Mouse (Mus musculus): ENCODE results near the gene Cacnb2.

Cacnb2 gene

DNA sequence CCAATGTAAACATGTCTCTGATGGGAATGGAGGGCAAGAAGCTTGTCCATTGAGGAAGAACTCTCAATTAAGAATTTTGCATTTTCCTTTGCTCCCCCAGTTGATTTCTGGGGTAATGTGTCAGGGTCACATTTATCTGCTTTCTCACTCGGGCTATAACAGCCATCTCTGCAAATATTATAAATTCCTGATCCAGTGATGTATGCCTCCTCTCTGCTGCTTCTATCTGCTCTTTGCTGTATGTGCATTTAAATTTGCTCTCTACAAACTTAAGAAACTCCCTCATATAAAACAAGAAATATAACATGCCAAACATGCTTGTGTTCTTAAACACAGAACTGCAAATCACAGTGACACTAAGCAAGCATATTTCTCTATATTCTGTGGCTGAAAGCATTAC is 171.5 kb downstream of the Cacnb2 start:
- no peak for DNase-seq (ENCODE audit: low spot score in 2 of 2)

DNA sequence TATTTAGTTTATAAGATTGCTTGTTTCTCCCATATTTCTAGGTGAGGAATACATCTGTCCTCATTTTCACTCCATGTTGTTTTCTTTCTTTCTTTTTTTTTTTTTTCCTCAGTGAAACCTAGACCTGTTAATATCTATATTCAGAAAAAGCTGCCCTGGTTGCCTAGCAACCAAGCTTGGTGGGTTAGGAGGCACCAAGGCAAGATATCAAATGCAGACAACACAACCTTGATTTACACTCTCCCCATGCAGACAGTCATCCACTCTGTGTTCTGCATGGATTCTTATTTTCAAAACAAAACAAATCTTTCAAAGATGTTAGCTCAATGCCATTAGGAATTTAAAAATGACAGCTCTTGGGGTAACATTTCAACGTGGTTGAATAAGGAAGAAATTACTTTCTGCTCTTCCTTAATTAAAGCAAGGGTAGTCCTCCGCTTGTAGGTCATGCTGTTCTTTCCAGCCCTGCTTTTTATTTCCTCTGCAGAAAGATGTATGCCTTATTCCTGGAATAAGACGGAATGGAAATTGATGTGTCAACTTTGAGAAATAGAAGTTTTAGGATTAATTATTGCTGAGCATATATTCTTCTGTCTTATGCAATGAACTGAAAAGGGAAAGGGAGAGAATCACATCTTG is 172.1 kb downstream of the Cacnb2 start:
- DNase-seq (ENCODE audit: low spot score in 2 of 2), result no peak

DNA sequence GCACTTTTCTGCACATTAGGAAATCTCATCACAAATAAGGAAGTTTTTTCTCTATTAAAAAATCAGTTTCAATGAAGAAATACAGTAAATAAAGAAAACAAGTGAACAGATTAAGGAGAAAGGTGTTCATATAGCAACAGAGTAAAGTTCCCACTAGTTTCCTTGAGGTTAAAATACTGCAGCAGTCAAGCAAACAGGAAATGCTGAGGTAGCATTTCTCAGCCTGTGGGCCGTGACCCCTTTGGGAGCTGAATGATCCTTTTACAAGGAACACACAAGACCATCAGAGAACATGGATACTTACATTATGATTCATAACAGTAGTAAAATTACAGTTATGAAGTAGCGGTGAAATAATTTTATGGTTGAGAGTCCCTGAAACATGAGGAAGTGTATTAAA is 185.1 kb downstream of the Cacnb2 start:
- no peak for DNase-seq (ENCODE audit: low spot score in 2 of 2)

DNA sequence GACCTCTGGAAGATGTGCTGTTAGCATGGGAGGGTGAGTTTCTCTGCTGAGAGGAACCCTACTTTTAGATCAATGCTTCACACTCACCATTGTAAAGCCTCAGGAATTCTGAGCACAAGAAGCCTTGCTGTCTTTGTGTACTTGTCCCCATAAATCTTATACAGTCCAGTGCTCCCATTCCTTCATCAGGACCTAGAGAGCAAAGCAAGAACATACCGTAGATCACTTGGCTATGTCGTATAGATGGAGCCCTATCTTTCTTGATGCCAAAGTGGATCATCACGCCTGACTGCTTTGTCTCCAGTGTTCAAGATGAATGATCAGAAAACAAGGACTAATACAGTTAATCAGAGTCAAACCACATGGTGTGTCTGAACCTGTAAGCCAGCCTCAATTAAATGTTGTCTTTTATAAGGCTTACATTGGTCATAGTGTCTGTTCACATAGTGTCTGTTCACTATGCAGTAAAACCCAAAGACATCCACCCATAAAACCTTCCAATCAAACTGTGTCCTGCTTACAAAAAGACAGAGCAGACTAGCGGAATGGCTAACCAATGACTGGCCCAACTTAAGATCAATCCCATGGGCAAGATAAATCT is 198.7 kb downstream of the Cacnb2 start:
- no peak for DNase-seq (ENCODE audit: low spot score in 2 of 2)

DNA sequence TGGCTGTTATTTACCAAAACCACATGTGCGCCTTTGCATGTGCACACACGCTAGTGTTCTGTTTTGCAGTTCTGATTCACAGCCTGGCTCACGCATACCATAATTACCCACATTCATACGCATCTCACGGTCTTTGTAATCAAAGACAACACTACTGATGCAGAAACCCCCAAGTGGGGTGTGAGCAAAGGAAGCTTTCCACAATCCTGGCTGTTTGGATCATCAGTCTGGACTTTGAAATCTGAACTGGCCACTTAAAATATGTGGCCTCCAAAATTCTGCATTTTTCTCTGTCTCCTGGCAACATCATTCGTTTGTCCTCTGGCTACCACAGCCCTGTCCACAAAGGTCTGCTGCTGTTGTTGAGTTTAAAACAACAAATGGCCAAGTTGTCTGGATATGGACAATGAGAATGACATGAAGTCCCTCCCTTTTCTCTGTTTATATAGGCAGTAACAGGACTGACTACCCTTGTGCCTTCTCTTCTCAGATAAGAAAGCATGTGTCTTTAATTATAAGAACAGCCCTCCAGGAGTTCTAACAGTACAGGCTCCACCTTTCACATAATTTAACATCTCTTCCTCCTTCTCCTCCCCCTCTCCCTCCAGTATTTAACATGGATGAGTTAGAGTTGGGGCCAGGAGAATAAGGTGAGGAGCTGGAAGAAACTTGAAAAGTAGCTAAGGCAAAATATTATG is 204.9 kb downstream of the Cacnb2 start:
- DNase-seq (ENCODE audit: low spot score in 2 of 2), result no peak

DNA sequence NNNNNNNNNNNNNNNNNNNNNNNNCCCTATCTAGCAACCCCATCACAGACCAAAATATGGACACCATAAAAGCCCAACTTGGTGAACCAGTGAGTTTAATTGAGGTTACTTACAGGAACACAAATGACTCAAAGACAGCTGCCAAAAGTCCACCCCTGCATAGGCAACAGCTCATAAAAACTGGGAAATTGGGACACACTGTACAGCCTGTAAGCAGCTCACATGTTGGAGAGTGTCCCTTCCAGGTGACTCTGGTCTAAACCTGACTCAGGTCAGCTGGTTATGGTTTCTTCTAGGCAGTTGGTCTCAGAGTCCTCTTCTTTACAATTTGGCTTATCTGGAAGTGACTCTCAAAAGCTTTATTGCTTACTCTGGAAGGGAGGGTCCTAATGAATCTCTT is 212.1 kb downstream of the Cacnb2 start:
- no peak for DNase-seq (ENCODE audit: low spot score in 2 of 2)

DNA sequence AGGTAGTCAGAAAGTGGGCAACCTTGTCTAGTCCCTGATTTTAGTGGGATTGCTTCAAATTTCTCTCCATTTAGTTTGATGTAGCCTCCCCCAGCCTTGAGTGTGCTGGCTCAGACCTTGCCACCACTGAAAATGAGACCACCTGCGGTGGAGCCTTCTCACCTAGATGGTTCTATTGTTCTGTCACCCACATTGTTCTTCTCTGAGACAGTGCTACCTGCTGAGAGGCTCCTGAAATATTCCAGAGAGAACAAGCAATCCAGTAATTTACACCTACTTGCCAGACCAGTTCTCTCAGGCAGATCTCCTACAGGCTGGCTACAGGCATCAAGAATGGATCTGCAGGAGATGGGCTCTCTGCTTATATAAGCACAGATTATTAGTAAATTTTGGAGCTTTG is 215.8 kb downstream of the Cacnb2 start:
- DNase-seq (ENCODE audit: low spot score in 2 of 2), result no peak

DNA sequence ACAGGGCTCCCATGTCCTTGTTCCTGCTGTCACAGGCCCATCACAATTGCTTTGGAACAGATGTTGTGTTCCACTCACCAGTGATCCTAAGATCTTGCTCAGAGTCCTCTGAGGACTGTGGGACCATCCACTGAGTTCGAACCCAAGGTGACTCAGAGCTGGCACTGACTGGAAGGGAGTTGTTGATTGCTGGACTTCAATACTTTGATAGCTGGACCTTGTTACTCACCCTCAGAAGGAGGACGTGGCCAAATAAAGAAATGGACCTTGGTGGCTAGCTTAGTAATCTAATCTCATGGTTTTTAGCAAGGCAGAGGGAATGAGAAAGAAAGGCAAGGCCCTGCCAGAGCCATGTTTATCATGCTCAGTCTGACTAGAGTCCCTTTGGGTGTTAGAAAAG is 218.1 kb downstream of the Cacnb2 start:
- no peak for DNase-seq (ENCODE audit: low spot score in 2 of 2)

DNA sequence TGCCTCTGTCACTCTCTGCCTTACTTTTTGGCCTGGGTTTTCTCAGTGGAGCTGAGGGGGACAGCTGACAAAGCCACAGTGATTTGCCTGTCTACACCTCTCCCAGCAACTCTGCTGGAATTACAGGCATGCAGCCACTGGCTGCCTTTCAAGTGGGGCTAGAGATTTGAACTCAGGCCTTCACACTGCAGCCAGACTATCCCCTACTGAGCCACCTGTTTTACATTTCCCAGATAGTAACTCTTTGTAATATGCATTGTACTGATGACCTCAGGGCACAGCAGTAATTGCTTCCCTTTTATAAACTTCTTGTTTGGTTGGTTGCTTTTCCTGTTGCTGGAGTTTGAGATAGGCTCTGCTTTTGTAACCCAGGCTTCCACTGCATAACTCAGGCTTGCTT is 220.2 kb downstream of the Cacnb2 start:
- no peak for DNase-seq (ENCODE audit: low spot score in 2 of 2)

DNA sequence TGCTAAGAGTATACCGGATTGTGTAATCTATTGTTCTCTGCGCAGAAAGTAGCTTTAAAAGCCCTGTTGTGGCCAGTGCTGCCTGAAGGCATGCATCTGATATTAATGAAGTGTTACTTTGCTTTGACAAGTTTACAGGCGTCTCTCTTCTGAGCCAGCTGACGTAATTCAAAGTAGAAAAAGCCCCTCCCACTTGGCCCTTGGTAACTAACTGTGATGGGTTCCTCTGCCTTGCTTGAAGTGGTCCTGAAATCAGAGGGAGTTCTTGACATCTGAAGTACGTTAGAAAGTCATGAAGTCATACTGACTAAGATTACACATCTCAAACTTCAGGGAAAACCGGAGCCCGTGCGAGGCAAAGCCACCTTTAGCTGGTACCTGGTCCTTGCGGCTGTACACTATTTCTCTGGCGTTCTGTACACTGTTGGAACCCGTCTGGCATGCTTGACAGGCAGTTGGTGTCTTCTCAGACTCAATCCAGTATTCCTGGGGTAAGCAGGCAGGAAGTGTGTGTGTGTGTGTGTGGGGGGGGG is 221.0 kb downstream of the Cacnb2 start:
- DNase-seq (ENCODE audit: low spot score in 2 of 2), result no peak

DNA sequence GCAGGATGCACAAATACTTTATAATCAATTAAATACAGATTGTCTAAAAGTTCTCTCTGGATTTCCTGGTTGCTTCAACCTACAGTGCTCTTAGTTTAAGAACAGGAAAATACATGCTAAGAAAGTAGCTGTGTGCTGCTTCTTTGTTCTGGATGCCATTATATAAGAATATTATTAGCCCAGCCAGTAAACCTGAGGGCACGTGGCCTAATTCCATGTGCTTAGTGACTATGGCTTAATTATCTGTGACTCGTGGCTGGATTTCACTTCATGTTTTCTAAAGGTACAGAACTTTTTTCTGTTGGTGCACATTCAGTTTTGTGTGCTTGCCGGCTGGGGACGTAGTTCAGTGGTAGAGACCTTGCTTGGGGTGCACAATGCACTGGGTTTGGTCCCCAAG is 222.3 kb downstream of the Cacnb2 start:
- DNase-seq (ENCODE audit: low spot score in 2 of 2), result no peak

DNA sequence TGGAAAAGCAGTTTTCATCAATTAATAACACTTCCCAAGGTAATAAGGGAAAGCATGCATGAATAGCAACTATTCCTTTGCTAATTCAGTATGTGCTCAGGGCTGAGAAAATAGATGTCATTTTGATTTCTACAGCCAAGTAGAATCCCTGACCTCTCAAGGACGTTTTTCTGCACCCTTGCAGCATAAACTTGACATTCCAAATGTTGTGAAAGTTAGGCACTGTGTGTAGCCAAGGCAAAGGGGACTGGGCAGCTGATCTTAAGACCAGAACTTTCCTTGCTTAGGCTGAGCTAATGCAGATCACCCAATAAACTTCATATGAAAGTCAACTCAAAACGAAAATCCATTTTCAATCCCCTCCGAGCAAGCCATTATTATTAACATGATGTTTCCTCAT is 226.6 kb downstream of the Cacnb2 start:
- DNase-seq (ENCODE audit: low spot score in 2 of 2), result no peak

DNA sequence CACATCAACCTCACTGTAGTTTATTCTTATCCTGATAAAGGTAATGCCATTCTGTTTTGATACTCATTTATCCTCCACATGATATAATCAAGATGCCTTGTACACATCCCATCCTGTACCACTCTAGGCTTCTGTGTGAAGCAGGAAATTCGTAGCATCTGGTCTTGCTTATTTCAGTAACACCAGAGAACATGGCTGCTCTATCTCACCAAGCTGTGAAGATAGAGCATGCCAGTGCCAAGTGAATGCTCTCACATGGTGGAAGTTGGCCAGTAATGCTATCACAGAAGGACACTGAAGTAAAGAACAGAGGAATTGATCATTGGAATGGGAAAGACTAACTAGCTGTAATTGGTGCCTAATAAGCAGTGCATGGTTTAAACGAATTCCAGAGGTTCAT is 228.4 kb downstream of the Cacnb2 start:
- no peak for DNase-seq (ENCODE audit: low spot score in 2 of 2)

DNA sequence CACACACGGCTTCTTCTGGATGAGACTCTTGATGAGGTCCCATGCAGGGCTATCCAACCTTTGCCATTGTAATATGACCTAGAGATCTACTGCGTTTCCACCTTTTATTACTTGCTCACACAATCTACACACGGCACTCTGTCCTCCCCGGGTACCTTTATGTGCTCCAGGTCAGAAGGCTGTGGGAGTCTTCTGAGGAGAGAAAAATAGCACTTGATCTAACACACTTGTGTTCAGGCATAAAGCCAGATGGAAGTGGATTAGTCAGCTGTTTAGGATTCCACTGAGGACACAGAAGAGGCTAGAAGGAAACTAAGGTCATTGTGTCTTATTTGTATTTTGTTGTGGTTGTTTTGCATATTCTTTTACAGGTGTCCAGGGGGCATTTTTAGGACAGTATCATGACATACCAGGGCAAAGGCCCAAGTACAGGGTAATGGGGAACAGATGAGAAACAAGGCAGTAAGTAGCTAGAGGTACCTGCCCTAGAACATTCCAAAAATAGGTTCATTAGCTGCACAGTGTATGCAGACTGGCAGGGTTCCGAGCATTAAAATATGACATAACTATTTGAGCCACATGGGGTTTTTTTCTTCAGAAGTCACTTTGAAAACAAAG is 231.9 kb downstream of the Cacnb2 start:
- no peak for DNase-seq (ENCODE audit: low spot score in 2 of 2)

DNA sequence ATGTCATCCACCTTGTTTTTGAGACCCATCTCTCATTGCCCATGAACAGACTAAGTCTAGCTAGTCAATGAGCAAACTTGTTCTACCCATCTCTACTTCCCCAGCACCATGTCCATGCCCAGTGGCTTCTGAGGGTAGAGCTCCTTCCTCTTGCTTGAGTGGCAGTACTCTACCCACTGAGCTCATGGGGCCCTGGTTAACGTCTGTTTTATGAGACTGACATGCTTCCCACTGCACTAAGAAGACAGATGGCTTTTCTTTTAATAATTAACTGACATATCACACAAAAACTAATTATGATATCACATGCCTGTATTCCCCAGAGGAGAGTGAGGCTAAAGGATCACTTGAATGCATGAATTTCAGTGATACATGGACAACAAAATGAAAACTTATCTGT is 238.4 kb downstream of the Cacnb2 start:
- DNase-seq (ENCODE audit: low spot score in 2 of 2), result no peak

DNA sequence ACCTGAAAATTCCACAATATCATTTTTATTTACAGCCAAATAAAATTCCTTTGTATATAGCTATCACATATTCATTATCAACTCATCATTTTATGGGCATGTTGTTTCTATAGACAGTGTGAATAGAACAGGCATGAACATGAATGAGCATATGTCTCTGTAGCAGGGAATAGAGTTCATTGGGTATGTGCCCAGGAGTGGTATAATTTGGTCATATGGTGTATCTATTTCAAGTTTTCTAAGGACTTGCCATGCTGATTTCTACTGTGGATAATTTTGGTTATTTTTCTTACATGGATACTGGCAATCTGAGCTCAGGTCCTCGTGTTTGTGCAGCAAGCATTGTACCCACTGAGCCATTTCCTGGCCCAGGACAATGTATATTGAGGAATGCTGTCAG is 243.8 kb downstream of the Cacnb2 start:
- no peak for DNase-seq (ENCODE audit: low spot score in 2 of 2)

DNA sequence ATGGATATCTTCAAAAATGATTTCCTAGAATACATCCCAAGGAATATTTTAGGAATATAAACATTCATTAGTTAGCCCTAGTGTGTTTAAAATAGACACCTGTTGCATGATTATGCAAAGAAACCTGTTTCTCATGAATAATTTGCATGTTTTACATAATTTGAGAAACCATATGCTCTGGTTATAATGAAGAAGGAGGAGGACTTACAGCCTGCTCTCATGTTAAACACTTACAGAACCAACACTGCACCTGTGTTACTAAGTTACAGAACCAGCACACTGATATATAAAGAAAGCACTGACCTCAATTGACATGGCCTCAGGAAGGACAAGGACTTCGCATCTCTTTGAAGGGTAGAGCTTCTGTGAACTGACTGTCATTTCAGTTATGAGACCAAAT is 244.3 kb downstream of the Cacnb2 start:
- no peak for DNase-seq (ENCODE audit: low spot score in 2 of 2)

DNA sequence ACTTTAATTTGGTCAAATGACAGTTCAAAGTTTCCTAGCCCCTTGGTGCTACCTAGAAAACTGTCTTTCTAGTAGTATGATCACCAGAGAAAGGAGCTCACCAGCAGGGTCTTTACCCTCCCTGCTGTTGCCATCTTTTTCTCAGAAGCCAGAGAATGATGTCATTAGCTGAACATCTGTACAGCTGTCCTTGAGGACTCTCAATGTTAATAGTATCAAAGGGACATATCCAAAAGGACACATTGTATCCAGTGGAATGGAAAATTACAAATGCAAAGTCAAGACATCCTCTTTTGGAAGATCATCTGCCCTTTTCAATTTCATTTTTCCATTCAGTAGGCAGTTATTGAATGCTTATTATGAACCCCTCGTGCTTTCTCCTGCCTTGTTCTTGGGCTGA is 247.9 kb downstream of the Cacnb2 start:
- no peak for DNase-seq (ENCODE audit: low spot score in 2 of 2)

DNA sequence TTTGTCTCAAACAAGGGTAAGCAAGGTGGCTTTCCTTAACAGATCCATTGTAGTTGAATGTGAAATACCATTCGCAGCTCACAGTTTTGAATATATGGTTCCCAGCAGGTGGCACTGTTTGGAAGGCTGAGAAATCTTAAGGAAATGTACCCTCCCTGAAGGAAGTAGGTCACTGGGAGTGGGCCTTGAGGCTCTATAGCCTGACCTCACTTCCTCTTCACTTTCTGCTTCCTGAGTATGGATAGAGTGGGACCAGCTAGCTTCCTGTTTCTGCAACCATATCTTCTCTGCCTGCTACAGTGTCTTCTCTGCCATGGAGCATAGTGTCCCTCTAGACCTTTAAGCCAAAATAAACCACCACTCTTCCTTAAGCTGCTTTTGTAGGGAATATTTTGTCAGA is 248.5 kb downstream of the Cacnb2 start:
- DNase-seq (ENCODE audit: low spot score in 2 of 2), result no peak

DNA sequence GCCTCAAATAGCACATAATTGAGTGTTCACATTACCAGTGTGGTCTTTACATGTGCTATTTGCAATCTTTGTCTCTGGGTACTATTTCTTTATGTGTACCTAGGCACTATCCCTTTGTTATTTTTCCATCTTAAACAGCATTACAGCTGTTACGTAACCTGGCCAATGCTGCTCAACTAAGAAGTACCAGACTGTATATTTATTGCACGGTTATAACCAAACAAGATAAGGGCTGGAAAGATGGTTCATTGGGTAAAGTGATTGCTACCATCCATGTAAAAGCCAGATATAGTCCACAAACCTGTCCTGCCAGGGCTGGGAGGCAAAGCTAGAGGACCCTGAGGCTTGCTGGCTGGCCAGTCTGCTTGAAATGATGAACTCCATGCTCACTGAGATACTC is 251.2 kb downstream of the Cacnb2 start:
- no peak for DNase-seq (ENCODE audit: low spot score in 2 of 2)

DNA sequence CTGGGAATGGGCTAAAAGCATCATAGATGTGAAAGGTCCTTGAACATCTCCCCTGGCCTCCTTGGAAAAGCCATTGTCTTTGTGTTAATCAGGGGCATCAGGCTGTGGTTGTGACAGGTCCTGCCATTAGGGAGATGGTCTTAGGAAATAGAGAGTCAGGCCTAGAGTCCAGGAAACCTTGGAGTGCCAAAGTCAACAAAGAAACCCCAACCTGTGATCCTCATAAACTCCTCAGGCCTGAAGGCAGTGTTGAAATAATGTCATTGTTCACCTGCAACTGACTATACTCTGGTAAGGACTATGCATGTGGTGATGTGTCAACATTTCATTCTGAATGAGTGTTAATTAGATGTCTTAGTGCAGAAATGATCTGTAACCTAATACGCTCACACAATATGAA is 255.4 kb downstream of the Cacnb2 start:
- DNase-seq (ENCODE audit: low spot score in 2 of 2), result no peak

DNA sequence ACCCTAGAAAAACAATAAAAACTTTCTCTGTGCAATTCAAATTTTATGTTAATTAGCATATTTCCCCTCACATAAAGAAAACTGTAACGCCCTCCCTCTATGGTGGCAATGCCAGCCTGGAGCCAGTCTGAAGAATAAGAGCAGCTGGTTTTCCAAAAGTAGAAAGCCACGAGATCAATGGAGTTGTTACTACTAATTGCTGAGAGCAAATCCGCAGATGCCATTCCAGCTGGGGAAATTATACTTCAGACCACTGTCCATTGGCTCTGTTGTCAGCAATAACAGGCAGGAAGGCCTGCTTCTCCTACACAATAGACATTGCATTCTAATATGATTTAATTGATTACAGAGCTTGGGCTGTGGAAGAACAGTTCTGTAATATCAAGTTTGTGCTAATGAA is 257.5 kb downstream of the Cacnb2 start:
- DNase-seq (ENCODE audit: low spot score in 2 of 2), result no peak

DNA sequence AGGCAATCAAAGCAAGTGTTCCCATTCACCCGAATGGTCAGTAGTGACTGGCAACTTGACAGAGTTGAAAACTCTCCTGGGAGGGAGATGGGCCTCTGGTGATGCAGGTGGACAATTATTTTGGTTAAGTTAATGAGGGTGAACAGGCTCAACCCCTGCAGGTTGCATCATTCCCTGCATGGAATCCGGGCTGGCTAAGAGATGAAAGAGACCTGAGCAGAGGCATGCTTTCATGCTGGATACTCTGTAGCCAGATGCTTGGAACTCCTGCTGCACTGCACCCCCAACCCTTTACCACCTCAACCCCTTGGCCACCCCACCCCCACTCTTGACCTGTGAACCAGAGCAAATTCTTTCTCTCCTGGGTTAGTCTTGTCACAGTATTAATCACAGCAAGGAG is 258.7 kb downstream of the Cacnb2 start:
- DNase-seq (ENCODE audit: low spot score in 2 of 2), result no peak

Data from urinary bladder, adult 18-20 months (tissue).